Mouse (Mus musculus): ENCODE measurements at regions not wholly inside any gene's neighbourhood (a gene's known extent, or its start where the extent isn't known, plus 50 kb on each side); places are given as distances from the start of the nearest gene placed in this dataset.

DNA sequence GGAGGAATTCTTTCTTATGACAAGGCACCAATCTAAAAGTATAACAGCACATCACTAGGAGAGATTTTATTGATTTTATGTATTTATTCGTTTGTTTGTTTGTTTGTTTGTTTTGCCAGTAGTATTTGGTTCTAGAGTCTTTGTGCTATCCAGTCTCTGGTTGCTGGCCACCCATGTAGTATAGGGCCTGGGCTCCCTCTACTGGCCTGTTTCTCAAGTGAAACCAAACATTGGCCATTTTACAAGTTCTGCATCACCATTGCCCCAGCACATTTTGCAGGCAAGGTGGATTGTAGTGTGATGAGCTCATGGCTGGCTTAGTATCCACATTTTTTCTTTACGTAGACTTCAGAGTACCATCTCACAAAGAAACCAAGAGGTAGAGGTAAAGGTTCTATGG is 376.9 kb upstream of the Luzp2 start:
- intact Hi-C loops (cut with DNase I): no loop called here
- peak; percentile 54 for DNase-seq

DNA sequence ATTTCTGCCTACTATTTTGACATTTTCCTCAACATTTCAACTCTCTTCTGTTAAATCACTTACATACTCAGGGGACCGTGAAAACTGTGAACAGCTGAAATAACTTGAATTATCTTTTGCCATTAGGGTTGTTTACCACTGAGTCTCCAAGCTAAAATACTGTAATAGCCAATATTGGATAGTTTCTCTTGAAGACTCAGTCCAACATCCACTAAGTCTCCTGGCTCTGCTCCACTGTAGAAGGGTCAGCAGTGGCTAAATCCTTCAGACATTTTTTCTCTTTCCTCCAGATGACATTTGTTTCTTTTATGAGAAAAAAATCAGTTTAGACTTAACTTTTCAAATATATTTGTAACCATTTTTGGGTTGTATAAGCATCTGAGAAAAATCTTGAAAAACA is 344.0 kb upstream of the Luzp2 start:
- DNase-seq: no peak
- intact Hi-C loops (cut with DNase I): no loop called here

DNA sequence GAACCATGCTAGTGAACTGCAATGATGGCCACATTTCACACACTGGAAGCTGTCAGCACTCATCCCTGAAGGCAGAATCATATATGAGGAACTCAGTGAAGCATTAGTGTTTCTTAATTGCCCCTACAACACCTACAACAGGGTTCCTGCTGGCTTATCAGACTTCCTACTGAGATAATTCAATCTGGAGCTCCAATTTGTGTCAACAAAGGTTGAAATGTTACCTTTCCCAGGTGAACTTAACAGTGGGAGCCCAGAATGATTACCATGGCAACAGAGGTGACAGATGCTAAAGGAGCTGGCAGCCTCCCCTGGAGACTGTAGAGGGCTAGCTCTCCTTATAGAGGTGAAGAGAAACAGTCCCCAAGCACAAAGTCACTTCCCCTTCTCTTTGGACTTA is 330.1 kb upstream of the Luzp2 start:
- DNase-seq: peak; percentile 41
- intact Hi-C loops (cut with DNase I): no loop called here

DNA sequence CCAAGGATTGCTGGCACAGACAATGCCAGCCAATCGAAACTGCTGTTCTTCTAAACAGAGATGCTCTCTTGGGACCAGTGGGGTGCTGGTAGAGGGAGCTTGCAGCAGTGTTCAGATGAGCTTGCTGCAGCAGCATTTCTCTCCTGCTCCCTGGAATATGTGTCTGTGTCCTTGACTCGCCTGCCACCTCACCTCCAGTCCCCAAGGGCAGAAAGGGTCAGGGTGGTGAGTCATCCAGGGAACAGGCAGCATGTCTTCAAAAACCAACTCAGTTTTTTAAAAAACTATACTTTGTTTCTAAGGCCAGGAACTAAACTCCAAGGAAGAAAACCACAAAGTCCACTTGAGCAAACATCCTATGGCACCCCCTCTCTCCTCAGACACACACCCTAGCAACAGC is 328.3 kb upstream of the Luzp2 start:
- intact Hi-C loops (cut with DNase I): no loop called here

DNA sequence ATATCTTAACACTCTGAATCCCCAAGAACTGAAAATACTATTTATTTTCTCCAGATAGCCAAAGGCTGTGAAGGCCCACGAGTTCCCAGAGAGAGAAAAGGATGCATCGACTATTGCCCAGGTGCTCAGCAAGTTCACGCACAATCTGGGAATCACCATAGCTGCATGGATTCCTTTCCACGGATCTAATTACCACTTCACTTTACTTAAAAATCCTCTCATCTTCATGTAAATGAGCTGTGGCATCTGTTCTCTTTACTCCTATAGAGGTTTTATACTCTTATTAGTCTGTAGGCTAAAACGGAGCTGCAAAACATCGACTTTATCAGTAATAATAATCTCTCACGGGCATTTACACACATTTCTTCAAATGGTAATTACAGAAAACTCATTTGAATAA is 299.6 kb upstream of the Luzp2 start:
- intact Hi-C loops (cut with DNase I): no loop called here
- DNase-seq: no peak

More for the DNA sequence above, 328.3 kb upstream of the Luzp2 start:
- DNase-seq: no peak

DNA sequence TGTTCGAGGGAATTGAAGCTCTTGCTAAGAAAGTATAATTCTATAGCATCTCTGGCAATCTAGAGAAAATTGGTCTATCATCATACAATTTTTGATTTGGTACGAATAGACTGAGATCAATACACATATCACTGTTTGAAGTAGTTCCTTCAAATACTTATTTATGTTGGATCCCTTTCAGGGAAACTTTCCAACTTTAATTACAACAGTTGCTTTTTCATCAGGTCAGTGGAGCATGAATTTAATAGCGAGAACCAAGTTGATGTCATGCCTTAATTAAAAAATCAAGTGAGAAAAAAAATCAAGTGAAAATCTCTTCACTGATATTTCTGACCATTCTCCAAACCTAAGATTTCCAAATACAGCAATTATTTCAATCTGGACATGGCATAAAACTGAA is 277.9 kb upstream of the Luzp2 start:
- DNase-seq: no peak
- intact Hi-C loops (cut with DNase I): no loop called here

DNA sequence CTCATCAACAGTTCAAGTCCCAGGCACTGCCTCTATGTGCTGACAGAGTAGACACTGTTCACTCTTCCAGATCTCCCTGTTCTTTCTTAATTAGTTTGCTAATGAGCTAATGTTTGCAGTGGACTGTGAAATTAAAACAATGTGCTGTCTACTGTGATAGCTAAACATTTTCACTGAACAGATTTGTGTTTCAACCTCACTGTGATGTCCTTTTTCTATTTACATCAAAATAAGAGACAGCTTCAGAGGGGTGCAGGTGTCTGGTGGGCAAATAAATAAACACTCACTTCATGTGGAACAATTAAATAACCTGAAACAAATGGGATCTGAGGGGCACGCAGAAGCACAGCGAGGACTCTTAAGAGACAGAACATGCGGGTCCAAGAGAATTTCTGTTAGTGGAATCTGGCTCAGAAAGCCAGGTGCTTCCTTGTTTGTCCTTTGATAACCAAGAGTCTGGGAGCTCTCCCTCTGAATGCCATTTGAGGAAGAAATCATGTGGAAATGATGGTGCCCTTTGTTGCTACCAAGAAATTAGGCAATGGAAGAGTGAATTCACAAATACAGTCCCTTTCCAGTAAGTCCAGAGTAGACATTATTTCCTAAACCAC is 269.6 kb upstream of the Luzp2 start:
- intact Hi-C loops (cut with DNase I): no loop called here
- DNase-seq: peak; percentile 6

DNA sequence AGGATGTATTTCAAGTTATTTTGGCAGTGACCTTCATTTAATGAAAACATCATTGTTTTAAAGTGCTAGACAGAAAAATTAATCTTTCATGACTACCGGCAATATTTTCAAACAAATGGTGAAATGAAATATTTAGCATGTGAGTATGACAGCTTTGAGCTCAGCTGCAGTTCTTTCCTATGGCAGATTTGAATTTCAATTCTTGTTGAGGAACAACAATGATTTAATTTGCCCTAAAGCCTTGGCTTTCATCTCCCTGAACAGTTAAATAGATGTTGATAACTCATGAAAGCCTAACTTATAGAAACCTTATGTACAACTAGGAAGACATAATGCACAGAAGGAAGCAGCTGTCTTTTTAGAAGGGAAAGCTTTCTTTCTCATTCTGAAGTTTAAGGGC is 235.5 kb upstream of the Luzp2 start:
- no peak for DNase-seq
- intact Hi-C loops (cut with DNase I): no loop called here

DNA sequence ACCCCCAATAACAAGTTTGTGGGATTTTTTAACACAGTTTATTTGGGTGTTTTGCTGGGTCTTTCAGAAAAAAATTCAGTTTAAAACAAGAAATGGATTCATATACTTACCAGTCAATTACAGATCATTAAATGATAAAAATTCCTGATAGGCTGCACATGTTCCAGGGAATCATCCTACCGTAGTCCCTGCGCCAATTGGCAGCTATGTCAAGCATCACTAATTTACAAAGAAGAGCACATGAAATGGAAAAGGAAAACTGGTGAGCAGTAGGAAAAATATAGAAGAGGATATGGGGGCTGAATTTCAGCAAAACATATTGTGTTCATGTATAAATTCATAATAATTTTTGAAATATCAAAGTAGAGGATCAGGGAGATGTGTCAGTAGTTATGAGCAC is 212.9 kb upstream of the Luzp2 start:
- DNase-seq: peak; percentile 41
- intact Hi-C loops (cut with DNase I): no loop called here

DNA sequence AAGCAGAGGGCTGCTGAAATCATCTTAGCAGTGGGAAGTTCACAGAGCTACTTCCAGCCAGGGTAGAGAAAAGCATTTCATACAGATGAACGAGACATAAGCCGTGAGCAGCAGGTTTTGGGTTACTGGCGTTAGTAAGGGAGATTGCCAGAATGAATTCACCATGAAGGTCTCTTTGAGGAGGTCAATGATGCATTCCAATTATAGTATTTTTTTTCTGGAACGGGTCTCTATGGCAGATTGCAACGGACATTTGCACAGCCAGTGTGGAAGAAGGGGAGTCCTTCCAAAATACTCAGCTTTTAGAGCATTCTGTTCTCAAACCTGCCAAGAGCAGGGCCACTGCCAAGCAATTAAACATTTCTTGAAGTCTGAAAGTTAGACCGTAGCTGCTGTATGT is 201.4 kb upstream of the Luzp2 start:
- intact Hi-C loops (cut with DNase I): no loop called here
- peak; percentile 72 for DNase-seq

DNA sequence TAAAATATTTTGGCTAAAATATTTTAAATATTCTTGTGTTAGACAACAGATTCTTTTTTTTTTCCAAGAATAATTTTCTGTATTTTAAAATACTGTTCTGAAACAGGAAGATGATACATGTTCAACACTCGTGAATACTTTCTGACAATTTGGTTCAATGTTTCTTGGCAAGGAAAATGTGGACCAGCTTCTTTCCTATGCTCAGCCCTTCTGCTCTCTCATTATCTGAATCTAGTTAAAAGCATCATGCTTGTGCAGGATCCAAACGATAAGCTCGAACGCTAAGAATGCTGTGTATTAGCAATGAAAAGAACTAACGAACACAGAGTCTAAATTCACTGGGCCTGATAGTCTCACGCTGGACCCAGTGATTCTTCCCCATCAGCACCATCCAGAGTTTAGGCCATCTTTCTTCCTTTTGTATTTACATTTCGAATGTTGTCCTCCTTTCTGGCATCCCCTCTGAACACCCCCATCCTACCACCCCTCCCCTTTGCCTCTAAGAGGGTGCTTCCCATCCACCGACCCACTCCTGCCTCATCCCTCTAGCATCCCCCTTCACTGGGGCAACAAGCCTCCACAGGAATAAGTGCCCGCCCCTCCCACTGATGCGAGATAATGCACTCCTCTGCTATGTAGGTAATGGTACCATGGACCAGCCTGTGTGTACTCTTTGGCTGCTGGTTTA is 200.8 kb upstream of the Luzp2 start:
- peak; percentile 17 for DNase-seq
- intact Hi-C loops (cut with DNase I): no loop called here

DNA sequence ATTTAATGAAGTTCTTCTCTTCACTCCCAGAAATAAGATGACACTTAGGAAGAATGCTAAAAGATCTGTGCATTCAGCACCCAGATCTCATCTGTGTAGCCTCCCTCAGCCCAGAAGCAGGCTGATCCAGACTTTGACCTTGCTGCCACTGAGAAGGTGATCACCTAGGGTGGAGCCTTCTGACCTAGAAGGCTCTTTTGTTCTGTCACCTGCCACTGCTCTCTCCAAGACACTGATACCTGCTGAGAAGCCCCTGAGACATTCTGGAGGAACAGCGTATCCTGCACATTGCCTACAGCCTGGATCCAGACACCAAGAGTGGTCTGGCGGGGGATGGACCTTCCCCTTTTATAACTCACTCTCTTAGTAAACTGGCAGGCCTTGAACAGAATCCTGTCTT is 190.0 kb upstream of the Luzp2 start:
- intact Hi-C loops (cut with DNase I): no loop called here
- no peak for DNase-seq

DNA sequence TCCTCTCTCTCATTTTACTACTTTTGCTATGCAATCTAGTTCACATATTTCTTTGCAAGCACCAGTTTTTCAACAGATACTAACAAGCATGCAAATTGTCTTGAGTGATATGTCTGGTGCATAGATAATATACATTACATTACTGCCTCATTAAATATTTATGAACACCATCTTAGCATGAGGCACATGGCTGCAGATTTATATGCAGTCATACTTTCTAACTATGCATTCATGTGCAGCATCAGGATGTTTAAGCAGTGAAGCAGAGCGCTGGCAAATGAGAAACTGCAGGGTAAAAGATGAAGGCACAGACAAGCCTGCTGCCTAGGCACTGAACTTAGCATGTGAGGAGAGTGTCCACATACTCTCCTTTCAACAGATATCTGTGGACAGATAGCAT is 186.3 kb upstream of the Luzp2 start:
- no peak for DNase-seq
- intact Hi-C loops (cut with DNase I): no loop called here

Measured in left cerebral cortex, postnatal 4 days (tissue).